Mouse (Mus musculus) C2C12 (cell line): ENCODE data around the gene Sult6b1. TPM values are rescaled to one million over a fixed set of nuclear protein-coding genes. Genes with fewer than 3 reads are reported as not detected.

Source experiments
- H3K27me3 ChIP-seq: one replicate; pipeline ENCODE4 v1.6.1; 2011; ENCODE audit not compliant: control insufficient read depth, insufficient read depth, insufficient read length
- H3K36me3 ChIP-seq: one replicate; pipeline ENCODE4 v1.6.1; 2011; ENCODE audit not compliant: control insufficient read depth, insufficient read depth
- H3K4me3 ChIP-seq: one replicate; pipeline ENCODE4 v1.5.1; 2011; ENCODE audit warnings: mild to moderate bottlenecking, control low read depth; ENCODE audit not compliant: poor library complexity, insufficient read depth, severe bottlenecking
- H3K79me2 ChIP-seq: one replicate; pipeline ENCODE4 v1.6.1; 2011; ENCODE audit not compliant: control insufficient read depth, insufficient read depth
- H3K79me3 ChIP-seq: one replicate; pipeline ENCODE4 v1.6.1; 2011; ENCODE audit warnings: low read depth, control low read depth
- H3ac ChIP-seq: one replicate; pipeline ENCODE3; 2011; ENCODE audit warnings: low read depth; ENCODE audit not compliant: control insufficient read depth, insufficient read length
- CEBPB ChIP-seq: IDR thresholded peaks from one replicate; pipeline ENCODE4 v1.6.1; 2011; ENCODE audit warnings: low read depth, mild to moderate bottlenecking, control low read depth, moderate library complexity
- CTCF ChIP-seq: IDR thresholded peaks from one replicate; pipeline ENCODE4 v1.5.1; 2011; ENCODE audit not compliant: control insufficient read depth, insufficient read depth, insufficient read length
- FOSL1 ChIP-seq: IDR thresholded peaks from one replicate; pipeline ENCODE4 v1.8.0; 2011; ENCODE audit warnings: mild to moderate bottlenecking, low read length; ENCODE audit not compliant: poor library complexity, insufficient read depth, severe bottlenecking
- MAX ChIP-seq: IDR thresholded peaks from one replicate; pipeline ENCODE4 v1.6.1; 2011; ENCODE audit warnings: mild to moderate bottlenecking, control low read depth
- MYOD1 ChIP-seq: IDR thresholded peaks from one replicate; pipeline ENCODE4 v1.6.1; 2011; ENCODE audit warnings: low read depth; ENCODE audit not compliant: control insufficient read depth, insufficient read length
- MYOG ChIP-seq: IDR thresholded peaks from one replicate; pipeline ENCODE4 v1.6.1; 2011; ENCODE audit not compliant: control insufficient read depth, insufficient read length; ENCODE audit errors: extremely low read depth
- USF1 ChIP-seq: IDR thresholded peaks from one replicate; pipeline ENCODE4 v1.6.1; 2011; ENCODE audit warnings: low read depth, mild to moderate bottlenecking, control low read depth, moderate library complexity
- polyA plus RNA-seq: library from polyadenylated mRNA; unstranded; fragments of >200 nt; fragmentation: generic; extraction: Trizol; gene quantifications from one replicate; pipeline ENCODE4 v1.2.1, GENCODE M21; 2012; ENCODE audit warnings: missing spikeins

The Sult6b1 gene
- polyA plus RNA-seq, 1 experiment: 0.04 TPM

GRCm38 (mm10) chr17:78836056-78836455 lies 70.7 kb downstream of the Sult6b1 start:
- Histone ChIP-seq H3K79me3 (no peaks in the 10 kb centered on the region), H3K36me3 (peaks cover 16% of the 10 kb centered on the region), H3K4me3 (peak overlapping the region; percentile 97), H3K79me2 (no peaks in the 10 kb centered on the region), H3ac (peak overlapping the region; percentile 62), H3K27me3 (no peaks in the 10 kb centered on the region)
- TF ChIP-seq MYOG: no peak
- TF ChIP-seq CEBPB: no peak
- TF ChIP-seq MYOD1: no peak
- TF ChIP-seq FOSL1: no peak
- TF ChIP-seq CTCF: no peak
- TF ChIP-seq USF1: no peak
- TF ChIP-seq MAX: no peak

GRCm38 (mm10) chr17:78834856-78835835 lies 71.6 kb downstream of the Sult6b1 start, which contains the start of the genes Heatr5b and Gpatch11:
Heatr5b (minus strand) TSS chr17:78835364.
Gpatch11 (plus strand) TSS chr17:78835567.
- TF ChIP-seq MYOG (no peak), FOSL1 (no peak), CEBPB (no peak), CTCF (no peak), MAX (no peak), MYOD1 (no peak), USF1 (no peak)
- peak within 1 kb of the TSS; percentile 78 for H3ac ChIP-seq
- no peaks in the 10 kb centered on the region for H3K27me3 ChIP-seq
- H3K79me3 ChIP-seq: no peaks in the 10 kb centered on the region
- H3K79me2 ChIP-seq: no peaks in the 10 kb centered on the region
- peaks cover 13% of the 10 kb centered on the region for H3K36me3 ChIP-seq
- H3K4me3 ChIP-seq: peak within 1 kb of the TSS; percentile 97

Other genes with a start within 250 kb of the Sult6b1 start
- 4.6 TPM for gene Strn, start 169.8 kb downstream of the Sult6b1 start, polyA plus RNA-seq
- 11.7 TPM for gene Heatr5b, start 71.6 kb downstream of the Sult6b1 start, polyA plus RNA-seq
- 14.5 TPM for gene Gpatch11, start 71.4 kb downstream of the Sult6b1 start, polyA plus RNA-seq
- gene Eif2ak2, start 24.4 kb downstream of the Sult6b1 start, polyA plus RNA-seq: 2.4 TPM
- 25.6 TPM for gene Cebpzos, start 9.5 kb upstream of the Sult6b1 start, polyA plus RNA-seq
- gene Cebpz, start 30.1 kb upstream of the Sult6b1 start, polyA plus RNA-seq: 11.3 TPM
- gene Ndufaf7, start 30.1 kb upstream of the Sult6b1 start, polyA plus RNA-seq: 13.0 TPM
- 12.8 TPM for gene Prkd3, start 113.8 kb upstream of the Sult6b1 start, polyA plus RNA-seq
- 0.71 TPM for gene Qpct, start 144.9 kb upstream of the Sult6b1 start, polyA plus RNA-seq